Mouse (Mus musculus) left cerebral cortex, postnatal 36 days (tissue): Measurements from ENCODE around the gene Amph. TPM values are rescaled to one million over a fixed set of nuclear protein-coding genes. Genes with fewer than 3 reads are reported as not detected.

Experiments
- DNase-seq, 2 experiments: peaks; one replicate each; pipeline ENCODE4 v3.0.0; 2021 to 2022; ENCODE audit warnings: low spot score in 2 of 2, mixed read lengths in 1 of 2
- intact Hi-C: fragments of 180-260 bp; cut with DNase I; formaldehyde crosslinking; loops from one replicate; pipeline ENCODE4 v1.15.1; 2025
- total RNA-seq, 2 experiments: library from RNA; stranded (reverse); gene quantifications; 2 replicates each; pipeline ENCODE4 v1.2.3; 2021

Gene Amph
- total RNA-seq, 2 experiments from 2014 or later = 198 to 214 TPM

GRCm38 (mm10) chr13:19126912-19127552 lies 179.0 kb downstream of the Amph start:
- intact Hi-C loops = no loop called here
- DNase-seq = no peak

GRCm38 (mm10) chr13:19133833-19134232 lies 185.8 kb downstream of the Amph start:
- intact Hi-C loops = loop anchor here (5.0 to 10.0 kb wide), 2 partner anchors 267 to 1079 kb away; no protein-coding TSS in a partner anchor
- peak; percentile 32 to 42 for DNase-seq

DNA sequence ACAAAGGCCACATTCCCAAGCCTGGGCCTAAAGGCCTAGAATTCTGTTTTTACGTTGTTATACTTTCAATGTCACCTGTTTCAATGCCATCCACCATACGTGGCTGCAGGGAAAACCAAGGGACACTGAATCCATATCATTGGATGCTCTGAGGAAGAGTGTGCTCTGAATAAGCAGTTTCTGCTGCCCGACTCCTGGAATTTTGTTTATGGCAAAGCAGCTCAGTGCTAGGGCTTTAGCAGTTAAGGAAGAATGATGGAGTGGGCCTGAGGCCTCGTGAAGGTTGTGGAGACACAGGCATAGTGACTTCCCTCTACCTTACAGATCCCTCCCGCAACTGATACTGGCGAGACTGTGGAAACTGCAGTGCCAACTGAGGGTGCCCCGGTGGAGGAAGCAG lies 189.2 kb downstream of the Amph start:
- intact Hi-C loops = loop anchor here (10.0 kb wide), 1 partner anchor 1082 kb away; no protein-coding TSS in a partner anchor
- DNase-seq = no peak

GRCm38 (mm10) chr13:19137932-19138331 lies 189.9 kb downstream of the Amph start:
- intact Hi-C loops = loop anchor here (10.0 kb wide), 1 partner anchor 1083 kb away; no protein-coding TSS in a partner anchor
- no peak for DNase-seq

DNA sequence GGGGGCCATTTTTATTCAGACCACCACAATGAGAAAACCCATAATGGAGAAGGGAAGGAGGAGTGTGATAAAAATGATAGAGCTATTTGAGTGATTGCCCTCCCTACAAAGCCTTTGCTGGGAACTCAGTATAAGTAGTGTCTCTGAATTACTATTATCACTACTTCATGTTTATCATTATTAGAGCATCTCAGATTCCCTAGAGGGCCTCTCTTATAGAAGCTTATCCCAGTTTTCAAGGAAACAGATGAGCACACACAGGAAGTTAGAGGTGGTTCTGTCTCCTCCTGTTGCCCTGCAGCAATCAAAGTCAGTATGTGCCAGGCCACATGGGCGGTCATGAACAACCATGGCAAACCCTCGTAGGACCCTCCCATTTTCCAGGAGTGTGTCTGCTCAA lies 190.5 kb downstream of the Amph start:
- intact Hi-C loops = loop anchor here (10.0 kb wide), 1 partner anchor 1084 kb away; no protein-coding TSS in a partner anchor
- DNase-seq = no peak

- intact Hi-C loops = loop anchor here (10.0 kb wide), 1 partner anchor 1084 kb away; no protein-coding TSS in a partner anchor
Observed at GRCm38 (mm10) chr13:19139104-19139503, 191.1 kb downstream of the Amph start.

DNA sequence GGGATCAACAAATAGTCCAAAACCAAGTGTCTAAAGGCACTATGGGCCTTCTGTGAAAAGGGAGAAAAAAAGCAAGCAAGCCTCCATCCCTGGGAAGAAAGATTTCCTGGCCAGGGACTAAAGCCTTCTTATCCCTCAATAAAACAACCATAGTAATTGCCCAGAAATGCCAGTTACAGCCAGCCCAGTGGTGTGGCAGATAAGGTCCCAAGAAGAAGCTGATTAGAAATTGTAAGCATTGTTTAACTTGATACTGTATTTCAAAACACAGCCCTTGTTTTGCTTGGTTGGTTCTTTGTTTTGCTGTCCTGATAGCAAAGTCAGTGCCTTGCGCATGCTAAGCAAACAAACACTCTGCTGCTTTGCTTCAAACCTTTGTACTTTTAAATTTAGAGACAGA lies 191.8 kb downstream of the Amph start:
- no peak for DNase-seq
- intact Hi-C loops = loop anchor here (10.0 kb wide), 1 partner anchor 1085 kb away; no protein-coding TSS in a partner anchor

More at GRCm38 (mm10) chr13:19139104-19139503, 191.1 kb downstream of the Amph start:
- no peak for DNase-seq

- DNase-seq = no peak
- intact Hi-C loops = no loop called here
Observed at GRCm38 (mm10) chr13:19143766-19144165, 195.8 kb downstream of the Amph start.

- DNase-seq = no peak
- intact Hi-C loops = no loop called here
Observed at GRCm38 (mm10) chr13:19147468-19147867, 199.5 kb downstream of the Amph start.

DNA sequence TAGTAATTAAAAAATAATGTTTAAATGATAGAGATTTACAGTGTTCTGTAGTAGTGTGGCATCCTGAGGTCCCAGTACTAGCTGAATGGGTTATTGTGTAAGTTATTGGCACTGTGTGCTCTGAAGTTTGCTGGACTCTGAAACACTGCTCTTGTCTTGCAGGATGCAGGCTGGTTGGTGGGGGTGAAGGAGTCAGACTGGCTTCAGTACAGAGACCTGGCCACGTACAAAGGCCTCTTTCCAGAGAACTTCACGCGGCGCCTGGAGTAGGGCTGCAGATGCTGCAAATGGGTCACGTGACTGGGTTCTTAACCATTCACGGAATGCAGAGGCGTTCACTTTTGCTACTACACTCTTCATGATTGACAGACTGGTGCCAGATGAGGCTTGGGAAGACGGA lies 201.6 kb downstream of the Amph start:
- intact Hi-C loops = no loop called here
- DNase-seq = no peak

- DNase-seq = no peak
- intact Hi-C loops = no loop called here
Observed at GRCm38 (mm10) chr13:19150438-19151301, 202.7 kb downstream of the Amph start.

DNA sequence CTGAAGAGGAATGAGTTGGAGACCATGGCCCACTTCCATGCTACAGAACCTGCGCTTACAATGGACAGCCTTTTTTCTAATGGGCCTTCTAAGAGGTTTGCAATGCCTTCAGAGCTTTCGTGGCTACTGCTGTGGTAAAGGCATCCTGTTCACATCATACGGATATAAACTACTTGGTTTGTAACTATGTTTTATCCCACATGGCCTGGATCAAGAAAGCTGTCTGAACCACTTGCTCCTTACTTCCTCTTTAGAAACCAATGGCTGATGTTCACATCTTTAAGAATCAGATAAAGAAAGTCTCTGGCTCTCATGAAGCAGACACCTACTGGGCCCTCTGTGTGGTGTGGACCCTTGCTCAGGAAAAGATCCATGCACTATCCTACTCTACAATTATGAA lies 204.1 kb downstream of the Amph start:
- intact Hi-C loops = no loop called here
- no peak for DNase-seq

DNA sequence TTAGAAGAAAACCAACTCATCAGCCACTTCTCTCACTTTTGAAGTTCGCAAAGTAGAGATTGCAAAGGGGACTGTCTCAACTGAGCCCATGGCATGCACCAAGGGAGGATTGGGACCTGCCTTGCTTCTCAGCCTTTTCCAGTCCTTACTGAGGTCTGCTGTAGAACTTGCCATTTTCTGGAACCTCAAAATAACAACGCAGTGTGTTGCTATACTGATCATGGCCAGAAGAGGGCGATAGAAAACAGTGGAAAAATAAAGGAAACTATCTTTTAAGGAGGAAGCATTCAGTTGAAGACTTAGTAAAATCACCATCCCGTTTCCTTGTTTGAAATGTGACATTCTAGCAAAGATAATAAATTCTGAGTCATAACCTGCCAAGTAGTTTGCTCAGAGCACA lies 210.5 kb downstream of the Amph start:
- peak; percentile 36 to 52 for DNase-seq
- intact Hi-C loops = no loop called here

DNA sequence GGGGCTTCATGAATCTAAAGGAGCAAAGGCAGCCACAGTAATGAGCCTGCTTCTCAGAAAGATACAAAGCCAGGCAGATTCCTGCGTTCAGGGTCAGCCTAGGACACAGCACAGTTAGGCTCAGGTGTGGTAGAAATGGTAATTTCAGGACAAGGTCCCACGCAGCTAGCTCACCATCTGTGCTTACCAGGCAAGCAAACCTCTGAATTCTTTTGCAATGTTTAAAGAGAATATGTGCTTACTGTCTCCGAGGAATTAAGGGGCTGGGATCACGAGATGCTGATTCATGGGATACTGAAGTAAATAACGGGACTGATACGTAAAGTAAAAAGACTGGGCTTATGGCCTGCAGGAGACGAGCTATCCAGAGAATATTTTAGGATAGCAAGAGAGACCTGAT lies 212.6 kb downstream of the Amph start:
- intact Hi-C loops = no loop called here

GRCm38 (mm10) chr13:19161111-19161510 lies 213.1 kb downstream of the Amph start:
- DNase-seq = no peak
- intact Hi-C loops = no loop called here

More for the DNA sequence above, 212.6 kb downstream of the Amph start:
- no peak for DNase-seq

DNA sequence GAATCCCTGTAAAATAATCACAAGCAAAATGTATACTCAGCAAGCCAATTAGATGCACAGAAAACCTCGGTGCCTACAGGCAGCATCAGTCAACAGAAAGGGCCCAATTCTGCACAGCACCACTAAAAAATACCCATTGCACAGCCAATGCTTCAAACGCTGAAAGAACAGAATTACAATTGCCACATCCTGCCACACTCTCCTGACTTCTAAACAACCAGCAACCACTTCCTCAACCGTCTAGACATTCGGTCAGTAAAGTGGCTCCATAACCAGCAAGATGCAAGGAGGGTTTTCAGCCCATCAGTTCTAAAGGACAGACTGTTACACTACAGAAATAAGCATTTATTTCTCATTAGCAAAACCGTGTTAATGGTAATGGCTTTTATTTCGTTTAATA lies 214.1 kb downstream of the Amph start:
- DNase-seq = no peak
- intact Hi-C loops = no loop called here

DNA sequence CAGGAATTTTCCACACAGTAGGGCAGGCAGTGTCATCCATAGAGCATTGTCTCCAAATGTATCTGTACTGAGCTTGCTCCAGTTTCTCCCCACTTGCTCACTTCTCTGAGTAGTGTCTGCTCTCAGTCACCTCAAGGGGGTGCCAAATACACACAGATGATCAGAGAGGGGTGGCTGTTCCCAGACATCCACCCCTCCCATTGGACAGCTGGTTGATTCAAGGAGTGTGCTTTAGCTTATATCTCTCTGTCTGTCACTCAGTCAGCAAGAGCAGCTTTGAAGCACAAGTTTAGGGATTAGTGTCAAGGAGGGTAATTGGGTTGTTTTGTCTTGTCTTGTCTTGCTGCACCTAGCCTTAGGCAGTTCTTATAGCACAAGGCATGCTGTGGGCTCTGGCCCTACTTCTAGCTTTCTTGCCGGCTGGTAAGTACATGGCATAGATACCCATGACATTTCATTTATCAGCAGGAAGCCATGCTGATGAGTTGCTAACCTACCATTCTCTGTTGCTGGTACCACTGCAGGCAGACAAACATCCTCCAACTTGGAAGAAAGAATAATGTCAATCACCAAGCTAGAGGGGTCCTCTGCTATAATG lies 229.8 kb downstream of the Amph start:
- peak; percentile 28 to 30 for DNase-seq
- intact Hi-C loops = loop anchor here (5.0 to 10.0 kb wide), 2 partner anchors 257 to 505 kb away; no protein-coding TSS in a partner anchor

GRCm38 (mm10) chr13:19178351-19178750 lies 230.3 kb downstream of the Amph start:
- intact Hi-C loops = loop anchor here (5.0 to 10.0 kb wide), 2 partner anchors 256 to 504 kb away; no protein-coding TSS in a partner anchor
- no peak for DNase-seq

DNA sequence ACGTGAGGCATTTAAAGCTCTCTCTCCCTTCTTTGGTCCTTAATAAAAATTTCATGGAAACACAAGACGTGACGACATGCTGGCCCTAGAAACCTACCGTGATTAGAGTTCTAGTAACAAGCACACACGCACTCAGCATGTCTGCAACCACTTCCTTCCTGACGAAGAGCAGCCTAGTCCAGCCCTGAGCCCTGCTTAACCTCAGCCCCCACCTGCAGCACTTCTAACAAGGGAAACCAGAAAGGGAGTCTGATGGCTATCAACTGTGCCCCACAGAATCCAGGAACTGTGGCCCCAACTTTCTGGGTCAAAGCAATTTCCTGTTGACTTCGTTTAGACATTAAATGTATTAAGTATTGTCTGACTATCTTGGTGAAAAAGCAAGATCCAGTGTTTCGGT lies 234.3 kb downstream of the Amph start:
- intact Hi-C loops = loop anchor here (5.0 kb wide), 1 partner anchor 180 kb away; no protein-coding TSS in a partner anchor
- no peak for DNase-seq

- intact Hi-C loops = no loop called here
- DNase-seq = no peak
Observed at GRCm38 (mm10) chr13:19190052-19190451, 242.0 kb downstream of the Amph start.
